Mouse (Mus musculus) ovary, postnatal 14 days (tissue): ENCODE measurements at regions not wholly inside any gene's neighbourhood (a gene's known extent, or its start where the extent isn't known, plus 50 kb on each side); places are given as distances from the start of the nearest gene placed in this dataset.
"Not testable (repeated sequence)": the region's sequence is repeated elsewhere in the genome, so short reads cannot be mapped to it uniquely, and the experiment has no call there.

Experiments used
- DNase-seq: peaks from one replicate; pipeline ENCODE4 v3.0.0; 2022; ENCODE audit warnings: low spot score

DNA sequence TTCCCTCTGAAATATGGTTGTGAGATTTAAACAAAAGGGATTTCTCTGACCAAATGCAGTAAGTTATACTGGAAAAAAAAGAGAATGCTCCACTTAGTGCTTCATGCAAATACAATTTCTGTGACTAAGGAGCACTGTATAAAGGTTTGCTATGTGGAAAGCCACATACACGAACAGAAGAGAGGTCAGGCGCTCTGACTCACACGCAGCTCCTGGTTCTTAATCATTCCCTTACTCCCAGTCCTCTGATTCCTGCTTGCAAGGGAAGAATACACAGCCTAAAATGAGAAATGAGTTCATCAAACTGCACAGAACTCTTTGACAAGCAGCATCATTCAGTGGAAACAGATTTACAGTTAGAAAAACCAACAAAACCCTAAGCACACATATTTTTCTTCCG is 406.8 kb downstream of the Gja1 start:
- no peak for DNase-seq

DNA sequence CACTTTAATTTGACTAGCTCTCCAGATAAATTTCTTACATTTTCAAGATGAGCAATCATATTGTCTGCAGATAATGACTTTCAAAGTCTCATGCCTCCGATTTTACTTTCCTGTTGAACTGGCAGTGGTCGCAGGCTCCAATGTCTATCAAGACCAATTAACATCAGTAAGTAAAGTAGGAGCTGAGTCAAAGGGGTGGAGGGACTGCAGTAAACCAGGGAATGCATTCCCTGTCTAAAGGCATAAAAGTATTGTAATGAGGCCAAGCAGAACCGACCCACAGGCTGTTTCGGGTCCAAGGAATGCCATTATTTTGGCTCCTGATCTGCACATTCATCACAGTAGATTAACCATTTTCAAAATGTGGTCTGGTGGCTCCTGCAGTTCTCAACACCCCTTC is 411.0 kb downstream of the Gja1 start:
- DNase-seq = no peak

GRCm38 (mm10) chr10:56793074-56793473 is 415.9 kb downstream of the Gja1 start:
- no peak for DNase-seq

GRCm38 (mm10) chr10:56795396-56795795 is 418.3 kb downstream of the Gja1 start:
- no peak for DNase-seq

- no peak for DNase-seq
These were observed 422.2 kb downstream of the Gja1 start for GRCm38 (mm10) chr10:56799307-56799706.

- DNase-seq = no peak
These were observed 422.6 kb downstream of the Gja1 start for GRCm38 (mm10) chr10:56799745-56800144.

DNA sequence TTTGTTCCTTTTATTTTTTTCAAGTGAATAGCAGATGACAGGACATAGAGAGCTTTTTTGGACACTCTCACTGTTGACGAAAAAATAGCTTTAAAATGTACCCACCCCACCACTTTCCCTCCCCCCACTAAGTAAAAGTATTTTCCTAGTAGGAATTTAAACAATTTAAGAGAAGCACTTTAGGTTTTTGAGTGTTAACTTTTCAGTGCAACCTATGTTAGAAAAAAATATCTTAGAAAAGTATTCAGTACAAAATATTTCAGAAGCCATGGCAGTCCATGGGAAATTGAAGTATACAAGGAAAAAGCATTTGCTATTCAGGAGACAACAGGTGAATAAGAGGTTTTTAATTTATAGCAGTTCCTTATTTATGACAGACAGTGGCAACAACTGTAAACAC is 431.9 kb downstream of the Gja1 start:
- no peak for DNase-seq

DNA sequence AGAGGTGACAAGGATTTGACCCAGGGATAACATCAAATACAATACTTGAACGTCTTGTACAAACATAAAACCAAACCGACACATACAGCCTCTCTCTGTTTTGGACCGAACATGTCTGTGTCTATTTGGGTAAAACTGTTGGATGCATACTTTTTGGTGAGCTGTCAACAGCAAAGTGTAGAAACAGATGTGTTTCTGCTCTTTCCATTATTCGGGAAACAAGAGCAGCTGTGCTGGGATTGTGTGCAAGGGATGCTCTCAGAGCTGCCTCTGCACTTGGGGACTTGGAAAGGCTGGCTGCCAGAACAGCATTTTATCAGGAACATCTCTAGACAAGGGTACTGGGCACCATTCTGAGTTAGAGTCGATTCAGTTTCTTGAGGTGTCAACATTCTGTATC is 445.0 kb downstream of the Gja1 start:
- DNase-seq = no peak

DNA sequence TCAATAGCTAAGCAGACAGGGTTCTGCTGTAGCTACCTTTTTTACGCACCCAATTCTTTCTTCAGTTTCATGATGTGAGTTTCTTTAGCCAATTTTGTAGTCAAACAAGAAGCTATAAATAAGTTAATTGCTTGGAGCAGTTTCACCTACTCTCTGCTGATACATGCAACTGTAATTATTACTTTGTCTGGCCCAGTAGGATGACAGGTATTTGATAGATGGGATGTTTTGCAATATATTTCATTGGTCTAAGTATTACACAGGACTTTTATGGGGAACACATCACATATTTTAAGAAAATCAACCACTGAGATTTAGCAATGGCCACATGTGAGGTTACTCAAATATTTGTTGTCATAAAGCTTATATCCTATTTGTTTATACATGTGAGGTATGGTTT is 454.2 kb downstream of the Gja1 start:
- DNase-seq = no peak

DNA sequence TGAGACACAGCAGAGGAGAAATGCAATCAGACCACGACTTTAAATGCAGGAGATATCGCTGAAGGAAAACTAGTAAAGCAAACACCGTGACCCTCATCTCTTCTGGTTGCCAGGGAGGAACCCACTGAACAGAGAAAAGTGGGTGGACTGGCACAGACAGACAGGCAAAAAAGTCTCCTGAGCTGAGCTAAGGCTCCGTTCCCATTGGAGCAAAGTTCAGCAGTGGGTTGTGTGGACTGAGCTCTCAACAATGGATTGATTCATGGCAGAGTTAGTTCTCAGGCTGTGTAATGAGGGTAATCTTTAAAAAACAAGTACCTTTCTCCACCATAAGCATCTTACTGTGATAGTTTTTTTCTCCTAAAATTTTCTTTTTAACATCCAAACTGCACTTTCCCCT is 454.8 kb downstream of the Gja1 start:
- DNase-seq = no peak

GRCm38 (mm10) chr10:56836130-56836529 is 459.0 kb downstream of the Gja1 start:
- DNase-seq = no peak

GRCm38 (mm10) chr10:56839006-56839495 is 461.9 kb downstream of the Gja1 start:
- DNase-seq = no peak

- no peak for DNase-seq
These were observed 462.4 kb downstream of the Gja1 start for GRCm38 (mm10) chr10:56839545-56839944.

DNA sequence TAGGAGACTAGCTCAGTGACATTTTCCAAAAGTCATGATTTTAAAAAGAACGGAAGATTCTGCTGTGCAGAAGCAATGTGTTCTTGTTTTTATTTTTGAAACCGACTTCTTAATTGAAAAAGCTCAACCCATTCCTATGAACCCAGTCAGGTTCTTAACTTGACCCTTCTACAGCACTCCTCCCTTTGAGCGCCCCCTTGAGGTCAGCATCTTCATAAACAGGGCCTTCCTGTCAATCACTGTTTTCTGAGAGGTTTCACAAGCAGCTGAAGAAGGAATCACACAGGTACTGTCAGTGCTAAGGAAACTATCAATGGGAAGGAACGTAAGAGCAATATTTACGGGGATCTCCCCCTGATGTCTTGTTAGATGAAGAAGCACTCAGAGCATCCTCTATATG is 463.6 kb downstream of the Gja1 start:
- peak; percentile 17 for DNase-seq

- DNase-seq = no peak
These were observed 464.4 kb downstream of the Gja1 start for GRCm38 (mm10) chr10:56841486-56841885.

- no peak for DNase-seq
These were observed 464.8 kb downstream of the Gja1 start for GRCm38 (mm10) chr10:56841973-56842372.

GRCm38 (mm10) chr10:56852484-56852883 is 475.4 kb downstream of the Gja1 start:
- DNase-seq = no peak

DNA sequence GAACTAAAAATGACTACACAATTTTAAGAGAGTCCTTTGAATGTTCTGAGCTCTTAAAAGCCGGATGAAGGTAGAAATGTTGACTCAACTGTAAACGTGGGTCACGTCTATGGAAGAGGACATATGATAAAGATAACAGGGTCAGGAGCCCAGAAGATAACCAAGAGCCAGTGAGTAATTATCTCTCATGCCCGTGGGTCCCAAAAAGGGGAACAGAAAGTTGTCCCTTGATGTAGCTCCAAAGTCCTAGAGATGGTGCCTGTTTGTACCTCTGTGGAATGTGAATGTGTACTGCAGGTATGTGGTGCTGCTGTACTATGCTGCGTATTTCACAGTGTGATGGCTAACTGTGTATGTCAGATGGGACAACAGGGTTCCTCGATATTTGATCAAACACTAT is 479.1 kb downstream of the Gja1 start:
- DNase-seq = no peak

GRCm38 (mm10) chr10:56879744-56880143 is 502.6 kb downstream of the Gja1 start:
- DNase-seq = no peak

- DNase-seq = no peak
These were observed 503.0 kb downstream of the Gja1 start for GRCm38 (mm10) chr10:56880154-56880591.

GRCm38 (mm10) chr10:56884456-56885410 is 507.6 kb downstream of the Gja1 start:
- DNase-seq = no peak

GRCm38 (mm10) chr10:56891530-56891929 is 514.4 kb downstream of the Gja1 start:
- DNase-seq = not testable (repeated sequence)

GRCm38 (mm10) chr10:56892666-56893209 is 515.6 kb downstream of the Gja1 start:
- no peak for DNase-seq
